Mouse (Mus musculus): Measurements from ENCODE around the gene Dtd2. TPM values are rescaled to one million over a fixed set of nuclear protein-coding genes. Genes with fewer than 3 reads are reported as not detected.
A peak's percentile ranks its signal among the peaks of the same experiment; 100 is the strongest.

The Dtd2 gene
- total and polyA plus RNA-seq, 2 experiments from 2014 or later = 17.9 to 23.1 TPM

- Histone ChIP-seq H3K4me3 (ENCODE audit: low read depth, low read length) (peak overlapping the region; percentile 81), H3K9me3 (ENCODE audit: low read length) (no peaks in the 10 kb centered on the region), H3K36me3 (ENCODE audit: insufficient read depth) (no peaks in the 10 kb centered on the region), H3K27me3 (ENCODE audit: insufficient read depth, low read length) (no peaks in the 10 kb centered on the region), H3K9ac (peak overlapping the region; percentile 78), H3K4me2 (ENCODE audit: low read depth) (peak overlapping the region; percentile 74), H3K4me1 (ENCODE audit: insufficient read depth) (no peaks in the 10 kb centered on the region), H3K27ac (ENCODE audit: low read depth, low read length) (no peak overlapping the region)
- TF ChIP-seq CTCF (IDR thresholded peaks at IDR 0.05; ENCODE audit: low read depth) = no peak
- 35% methylated on average over 5 of the region's 5 CpGs for WGBS
- DNase-seq (no peak), ATAC-seq (peak; percentile 62)
Observed at GRCm38 (mm10) chr12:52006633-52006994, 313 bp upstream of the Dtd2 start.

GRCm38 (mm10) chr12:52002746-52003145 is 3.6 kb downstream of the Dtd2 start:
- H3K9me3 ChIP-seq (ENCODE audit: low read length) = no peaks in the 10 kb centered on the region
- DNase-seq (no peak), ATAC-seq (no peak)
- no peak overlapping the region for H3K27ac ChIP-seq (ENCODE audit: low read depth, low read length)
- H3K27me3 ChIP-seq (ENCODE audit: insufficient read depth, low read length) = no peaks in the 10 kb centered on the region
- WGBS = 90% methylated on average over 3 of the region's 3 CpGs
- no peak overlapping the region for H3K4me2 ChIP-seq (ENCODE audit: low read depth)
- no peak for TF ChIP-seq CTCF (IDR thresholded peaks at IDR 0.05; ENCODE audit: low read depth)
- H3K36me3 ChIP-seq (ENCODE audit: insufficient read depth) = peaks cover 6% of the 10 kb centered on the region
- H3K4me3 ChIP-seq (ENCODE audit: low read depth, low read length) = no peak overlapping the region
- H3K9ac ChIP-seq = no peak overlapping the region
- no peaks in the 10 kb centered on the region for H3K4me1 ChIP-seq (ENCODE audit: insufficient read depth)

GRCm38 (mm10) chr12:52001544-52001943 is 4.8 kb downstream of the Dtd2 start:
- H3K4me1 ChIP-seq (ENCODE audit: insufficient read depth) = no peaks in the 10 kb centered on the region
- TF ChIP-seq CTCF (IDR thresholded peaks at IDR 0.05; ENCODE audit: low read depth) = peak; percentile 87
- H3K4me3 ChIP-seq (ENCODE audit: low read depth, low read length) = no peak overlapping the region
- no peak overlapping the region for H3K9ac ChIP-seq
- no peaks in the 10 kb centered on the region for H3K27me3 ChIP-seq (ENCODE audit: insufficient read depth, low read length)
- DNase-seq = peak; percentile 85
- no peak overlapping the region for H3K27ac ChIP-seq (ENCODE audit: low read depth, low read length)
- WGBS = 14% methylated on average over 4 of the region's 4 CpGs
- H3K9me3 ChIP-seq (ENCODE audit: low read length) = no peaks in the 10 kb centered on the region
- peak; percentile 62 for ATAC-seq
- peaks cover 6% of the 10 kb centered on the region for H3K36me3 ChIP-seq (ENCODE audit: insufficient read depth)
- no peak overlapping the region for H3K4me2 ChIP-seq (ENCODE audit: low read depth)

GRCm38 (mm10) chr12:51998366-51998932 is 7.9 kb downstream of the Dtd2 start:
- Histone ChIP-seq H3K27ac (ENCODE audit: low read depth, low read length) (no peak overlapping the region), H3K9me3 (ENCODE audit: low read length) (no peaks in the 10 kb centered on the region), H3K4me2 (ENCODE audit: low read depth) (no peak overlapping the region), H3K4me1 (ENCODE audit: insufficient read depth) (no peaks in the 10 kb centered on the region), H3K27me3 (ENCODE audit: insufficient read depth, low read length) (no peaks in the 10 kb centered on the region), H3K36me3 (ENCODE audit: insufficient read depth) (peaks cover 6% of the 10 kb centered on the region), H3K9ac (no peak overlapping the region), H3K4me3 (ENCODE audit: low read depth, low read length) (no peak overlapping the region)
- DNase-seq = no peak
- TF ChIP-seq CTCF (IDR thresholded peaks at IDR 0.05; ENCODE audit: low read depth) = no peak
- ATAC-seq = no peak
- WGBS = 88% methylated on average over 9 of the region's 9 CpGs

GRCm38 (mm10) chr12:51995738-51996536 is 10.4 kb downstream of the Dtd2 start:
- no peaks in the 10 kb centered on the region for H3K9me3 ChIP-seq (ENCODE audit: low read length)
- no peak overlapping the region for H3K4me3 ChIP-seq (ENCODE audit: low read depth, low read length)
- no peaks in the 10 kb centered on the region for H3K27me3 ChIP-seq (ENCODE audit: insufficient read depth, low read length)
- TF ChIP-seq CTCF (IDR thresholded peaks at IDR 0.05; ENCODE audit: low read depth) = no peak
- no peak overlapping the region for H3K9ac ChIP-seq
- no peak overlapping the region for H3K4me2 ChIP-seq (ENCODE audit: low read depth)
- no peaks in the 10 kb centered on the region for H3K4me1 ChIP-seq (ENCODE audit: insufficient read depth)
- no peak overlapping the region for H3K27ac ChIP-seq (ENCODE audit: low read depth, low read length)
- DNase-seq = no peak
- peaks cover 6% of the 10 kb centered on the region for H3K36me3 ChIP-seq (ENCODE audit: insufficient read depth)
- 85% methylated on average over 1 of the region's 1 CpGs for WGBS
- ATAC-seq = no peak

GRCm38 (mm10) chr12:51990629-51991028 is 15.7 kb downstream of the Dtd2 start:
- Histone ChIP-seq H3K9ac (no peak overlapping the region), H3K4me2 (ENCODE audit: low read depth) (no peak overlapping the region), H3K27ac (ENCODE audit: low read depth, low read length) (no peak overlapping the region), H3K4me1 (ENCODE audit: insufficient read depth) (no peaks in the 10 kb centered on the region), H3K4me3 (ENCODE audit: low read depth, low read length) (no peak overlapping the region), H3K9me3 (ENCODE audit: low read length) (no peaks in the 10 kb centered on the region), H3K36me3 (ENCODE audit: insufficient read depth) (no peaks in the 10 kb centered on the region), H3K27me3 (ENCODE audit: insufficient read depth, low read length) (no peaks in the 10 kb centered on the region)
- no peak for DNase-seq
- WGBS = 71% methylated on average over 2 of the region's 2 CpGs
- ATAC-seq = peak; percentile 29; the same call in 1 of the 2 replicates
- no peak for TF ChIP-seq CTCF (IDR thresholded peaks at IDR 0.05; ENCODE audit: low read depth)

- no peak for ATAC-seq
Observed at GRCm38 (mm10) chr12:51988536-51988935, 17.8 kb downstream of the Dtd2 start.

More at GRCm38 (mm10) chr12:51988536-51988935, 17.8 kb downstream of the Dtd2 start:
- DNase-seq = no peak
- no peak for TF ChIP-seq CTCF (IDR thresholded peaks at IDR 0.05; ENCODE audit: low read depth)
- H3K4me1 ChIP-seq (ENCODE audit: insufficient read depth) = no peaks in the 10 kb centered on the region
- H3K27ac ChIP-seq (ENCODE audit: low read depth, low read length) = no peak overlapping the region
- H3K36me3 ChIP-seq (ENCODE audit: insufficient read depth) = no peaks in the 10 kb centered on the region
- H3K4me2 ChIP-seq (ENCODE audit: low read depth) = no peak overlapping the region
- H3K9ac ChIP-seq = no peak overlapping the region
- 91% methylated on average over 5 of the region's 5 CpGs for WGBS
- H3K27me3 ChIP-seq (ENCODE audit: insufficient read depth, low read length) = no peaks in the 10 kb centered on the region
- no peaks in the 10 kb centered on the region for H3K9me3 ChIP-seq (ENCODE audit: low read length)
- H3K4me3 ChIP-seq (ENCODE audit: low read depth, low read length) = no peak overlapping the region
